In the genomic region with DNA sequence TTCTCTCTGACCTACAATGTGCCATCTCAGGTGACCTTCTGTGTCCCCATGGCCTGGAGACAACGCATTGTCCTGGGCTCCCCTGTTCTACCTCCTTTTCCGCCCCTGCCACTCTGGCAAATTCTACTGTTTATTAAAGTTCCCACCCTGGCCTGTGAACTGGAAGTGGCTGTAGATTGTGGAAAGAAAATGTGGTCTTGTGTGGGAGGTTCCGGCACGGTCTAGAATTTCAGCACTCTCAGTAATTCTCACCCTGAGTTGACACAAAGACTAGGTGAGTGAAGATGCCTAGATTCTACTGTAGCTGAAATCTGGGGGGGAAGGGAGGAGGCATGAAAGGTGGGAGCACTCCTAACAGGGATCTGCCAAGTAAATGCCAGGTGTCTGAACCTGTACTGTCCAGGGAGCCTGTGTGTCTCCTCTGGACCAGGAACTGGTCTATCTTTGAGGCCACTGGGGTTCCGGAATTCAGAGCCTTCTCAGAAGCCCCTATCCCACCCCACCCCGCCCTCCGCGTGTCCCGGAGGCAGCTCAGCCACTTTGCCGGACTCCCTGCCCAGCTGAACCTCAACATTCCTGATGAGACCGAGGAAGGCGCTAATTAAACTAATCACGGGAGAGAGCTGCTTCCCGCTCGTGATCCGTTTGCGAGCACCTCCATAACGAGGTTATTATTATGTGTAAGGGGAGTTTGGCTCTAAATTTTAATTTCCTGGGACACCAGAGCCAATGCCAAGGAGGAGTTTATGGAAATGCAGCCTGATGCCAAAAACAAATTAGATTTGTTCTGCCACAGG, we compare ENCODE assay signal across 19 mouse cellular contexts.
A peak's percentile ranks its signal among the peaks of the same experiment; 100 is the strongest.
DNase-seq lines count a peak whose midpoint lies in the region; ATAC-seq and TF ChIP-seq lines count a peak whose summit lies in the region.
"Had no signal": no experiment of that assay in that cellular context is flagged by ENCODE, and none has a peak within 500 bp of the region (broad histone marks: within the 10 kb centered on the region; RNA-seq: fewer than 3 reads in every experiment).

No protein-coding gene starts in this region.

- H3K4me3 ChIP-seq in intestine, embryonic 15.5 days (replicated peaks), result no peak overlapping the region
- no peak overlapping the region for H3K4me3 ChIP-seq in intestine, postnatal 0 days (ENCODE audit: low read depth, low read length)
- no peak overlapping the region for H3K4me3 ChIP-seq in lung, postnatal 0 days (ENCODE audit: low read depth, low read length)
- no peak overlapping the region for H3K4me3 ChIP-seq in liver, embryonic 11.5 days (ENCODE audit: low read depth, low read length)
- H3K4me3 ChIP-seq in stomach, embryonic 16.5 days (replicated peaks; ENCODE audit: low read length), result no peak overlapping the region
- H3K4me3 ChIP-seq in forebrain, embryonic 16.5 days (replicated peaks; ENCODE audit: low read length), result no peak overlapping the region
- no peak overlapping the region for H3K4me3 ChIP-seq in forebrain, embryonic 13.5 days
- H3K4me3 ChIP-seq: midbrain, embryonic 13.5 days had no signal

- TF ChIP-seq EP300 in lung, postnatal 0 days (IDR thresholded peaks at IDR 0.05), result no peak

- DNase-seq in lung, postnatal 0 days (ENCODE audit: low spot score), result no peak
- no peak for DNase-seq in lung, postnatal 4 days
- no peak for DNase-seq in liver, embryonic 11.5 days (ENCODE audit: low spot score)
- DNase-seq: cerebellum, adult 11 months; cerebellum, postnatal 25 days; gastrocnemius, postnatal 25 days; kidney, postnatal 25 days; layer of hippocampus, adult 9-11 months; right cerebral cortex, postnatal 14 days had no signal

- peak overlapping the region; percentile 36; the same call in 1 of the 2 replicates for H3K27ac ChIP-seq in intestine, embryonic 15.5 days
- no peak overlapping the region for H3K27ac ChIP-seq in intestine, postnatal 0 days (ENCODE audit: low read depth, low read length)
- peak overlapping the region; percentile 76 for H3K27ac ChIP-seq in lung, postnatal 0 days (ENCODE audit: low read length)
- H3K27ac ChIP-seq in liver, embryonic 11.5 days (ENCODE audit: low read depth, low read length), result peak overlapping the region; percentile 80
- peak overlapping the region; percentile 81 for H3K27ac ChIP-seq in stomach, embryonic 16.5 days (ENCODE audit: low read length)
- H3K27ac ChIP-seq in forebrain, embryonic 16.5 days (ENCODE audit: low read length), result no peak overlapping the region
- H3K27ac ChIP-seq in forebrain, embryonic 13.5 days, result no peak overlapping the region
- H3K27ac ChIP-seq: macrophage; midbrain, embryonic 13.5 days had no signal

- ATAC-seq in intestine, embryonic 15.5 days, result no peak
- ATAC-seq in intestine, postnatal 0 days, result no peak
- ATAC-seq in lung, postnatal 0 days, result no peak
- no peak for ATAC-seq in liver, embryonic 11.5 days (replicated peaks; ENCODE audit: low FRiP score)
- ATAC-seq in stomach, embryonic 16.5 days (ENCODE audit: insufficient read depth, low FRiP score), result no peak
- ATAC-seq in forebrain, embryonic 16.5 days, result no peak
- ATAC-seq in forebrain, embryonic 13.5 days, result no peak
- ATAC-seq: hindbrain, embryonic 16.5 days; midbrain, embryonic 13.5 days; Patski had no signal

- no peaks in the 10 kb centered on the region for H3K36me3 ChIP-seq in intestine, embryonic 15.5 days
- no peaks in the 10 kb centered on the region for H3K36me3 ChIP-seq in intestine, postnatal 0 days (ENCODE audit: control insufficient read depth, insufficient read depth)
- H3K36me3 ChIP-seq in lung, postnatal 0 days (ENCODE audit: insufficient read depth, low read length), result no peaks in the 10 kb centered on the region
- no peaks in the 10 kb centered on the region for H3K36me3 ChIP-seq in liver, embryonic 11.5 days (ENCODE audit: control insufficient read depth, insufficient read depth, low read length)
- no peaks in the 10 kb centered on the region for H3K36me3 ChIP-seq in stomach, embryonic 16.5 days (ENCODE audit: control insufficient read depth, insufficient read depth, low read length)
- no peaks in the 10 kb centered on the region for H3K36me3 ChIP-seq in forebrain, embryonic 16.5 days (ENCODE audit: control insufficient read depth, insufficient read depth)
- no peaks in the 10 kb centered on the region for H3K36me3 ChIP-seq in forebrain, embryonic 13.5 days (ENCODE audit: poor library complexity, severe bottlenecking)
- H3K36me3 ChIP-seq: midbrain, embryonic 13.5 days had no signal

- 62% methylated on average over 18 of the region's 18 CpGs for WGBS in intestine, embryonic 15.5 days
- WGBS in intestine, postnatal 0 days, result 63% methylated on average over 18 of the region's 18 CpGs
- 54% methylated on average over 18 of the region's 18 CpGs for WGBS in lung, postnatal 0 days
- 57% methylated on average over 18 of the region's 18 CpGs for WGBS in liver, embryonic 11.5 days
- 57% methylated on average over 18 of the region's 18 CpGs for WGBS in stomach, embryonic 16.5 days
- WGBS in forebrain, embryonic 16.5 days, result 42% methylated on average over 18 of the region's 18 CpGs
- WGBS in forebrain, embryonic 13.5 days, result 45% methylated on average over 18 of the region's 18 CpGs

- H3K9ac ChIP-seq in intestine, embryonic 15.5 days, result no peak overlapping the region
- no peak overlapping the region for H3K9ac ChIP-seq in intestine, postnatal 0 days (ENCODE audit: low read depth, low read length)
- H3K9ac ChIP-seq in lung, postnatal 0 days (replicated peaks; ENCODE audit: low read depth), result no peak overlapping the region
- no peak overlapping the region for H3K9ac ChIP-seq in liver, embryonic 11.5 days (ENCODE audit: low read depth, low read length)
- H3K9ac ChIP-seq in stomach, embryonic 16.5 days (ENCODE audit: low read length), result peak overlapping the region; percentile 12; the same call in 1 of the 2 replicates
- no peak overlapping the region for H3K9ac ChIP-seq in forebrain, embryonic 16.5 days (replicated peaks; ENCODE audit: low read depth, low read length)
- H3K9ac ChIP-seq in forebrain, embryonic 13.5 days, result no peak overlapping the region
- H3K9ac ChIP-seq: midbrain, embryonic 13.5 days had no signal

- no peak for TF ChIP-seq CTCF in intestine, postnatal 0 days (IDR thresholded peaks at IDR 0.05; ENCODE audit: low read depth)
- TF ChIP-seq CTCF in lung, postnatal 0 days (IDR thresholded peaks at IDR 0.05), result no peak

- H3K4me1 ChIP-seq in intestine, embryonic 15.5 days (replicated peaks), result 0 out of 2 replicates have a peak, but pooled peaks cover 3% of the 10 kb centered on the region
- H3K4me1 ChIP-seq in intestine, postnatal 0 days (replicated peaks; ENCODE audit: control insufficient read depth, insufficient read depth, low read length), result peaks cover 3% of the 10 kb centered on the region; the same call in 1 of the 2 replicates
- no peaks in the 10 kb centered on the region for H3K4me1 ChIP-seq in lung, postnatal 0 days (ENCODE audit: insufficient read depth, low read depth, low read length)
- H3K4me1 ChIP-seq in liver, embryonic 11.5 days (replicated peaks; ENCODE audit: control insufficient read depth, insufficient read depth, low read length), result peaks cover 10% of the 10 kb centered on the region
- no peaks in the 10 kb centered on the region; the same call in 1 of the 2 replicates for H3K4me1 ChIP-seq in stomach, embryonic 16.5 days (ENCODE audit: control insufficient read depth, insufficient read depth, low read length)
- no peaks in the 10 kb centered on the region for H3K4me1 ChIP-seq in forebrain, embryonic 16.5 days (replicated peaks; ENCODE audit: control insufficient read depth, insufficient read depth, low read length)
- H3K4me1 ChIP-seq in forebrain, embryonic 13.5 days, result 0 out of 2 replicates have a peak, but pooled peaks cover 7% of the 10 kb centered on the region
- H3K4me1 ChIP-seq: midbrain, embryonic 13.5 days had no signal

- no peak overlapping the region for H3K4me2 ChIP-seq in intestine, embryonic 15.5 days (replicated peaks)
- H3K4me2 ChIP-seq in intestine, postnatal 0 days (replicated peaks; ENCODE audit: low read depth), result no peak overlapping the region
- H3K4me2 ChIP-seq in lung, postnatal 0 days (replicated peaks; ENCODE audit: low read depth, low read length), result no peak overlapping the region
- H3K4me2 ChIP-seq in liver, embryonic 11.5 days, result peak overlapping the region; percentile 38
- H3K4me2 ChIP-seq in stomach, embryonic 16.5 days (ENCODE audit: low read depth, low read length), result no peak overlapping the region
- H3K4me2 ChIP-seq in forebrain, embryonic 16.5 days (ENCODE audit: low read length), result no peak overlapping the region
- H3K4me2 ChIP-seq in forebrain, embryonic 13.5 days, result no peak overlapping the region
- H3K4me2 ChIP-seq: heart, embryonic 11.5 days; midbrain, embryonic 13.5 days had no signal

- H3K9me3 ChIP-seq in intestine, embryonic 15.5 days, result no peaks in the 10 kb centered on the region
- no peaks in the 10 kb centered on the region for H3K9me3 ChIP-seq in intestine, postnatal 0 days (ENCODE audit: control insufficient read depth)
- no peaks in the 10 kb centered on the region for H3K9me3 ChIP-seq in lung, postnatal 0 days (ENCODE audit: low read length)
- H3K9me3 ChIP-seq in liver, embryonic 11.5 days (ENCODE audit: control insufficient read depth, low read length), result no peaks in the 10 kb centered on the region
- no peaks in the 10 kb centered on the region for H3K9me3 ChIP-seq in stomach, embryonic 16.5 days (replicated peaks; ENCODE audit: control insufficient read depth, low read length)
- no peaks in the 10 kb centered on the region for H3K9me3 ChIP-seq in forebrain, embryonic 16.5 days (ENCODE audit: control insufficient read depth, low read length)
- no peaks in the 10 kb centered on the region for H3K9me3 ChIP-seq in forebrain, embryonic 13.5 days (replicated peaks)
- H3K9me3 ChIP-seq: midbrain, embryonic 13.5 days had no signal

- H3K27me3 ChIP-seq in intestine, embryonic 15.5 days (replicated peaks), result no peaks in the 10 kb centered on the region
- H3K27me3 ChIP-seq in intestine, postnatal 0 days (replicated peaks; ENCODE audit: control insufficient read depth, insufficient read depth, low read length), result no peaks in the 10 kb centered on the region
- no peaks in the 10 kb centered on the region for H3K27me3 ChIP-seq in lung, postnatal 0 days (replicated peaks; ENCODE audit: insufficient read depth, low read length)
- H3K27me3 ChIP-seq in liver, embryonic 11.5 days (replicated peaks; ENCODE audit: control insufficient read depth, insufficient read depth, low read length), result no peaks in the 10 kb centered on the region
- H3K27me3 ChIP-seq in stomach, embryonic 16.5 days (ENCODE audit: control insufficient read depth, insufficient read depth, low read length), result no peaks in the 10 kb centered on the region
- no peaks in the 10 kb centered on the region for H3K27me3 ChIP-seq in forebrain, embryonic 16.5 days (replicated peaks; ENCODE audit: control insufficient read depth, insufficient read depth, low read length)
- H3K27me3 ChIP-seq in forebrain, embryonic 13.5 days, result peaks cover 2% of the 10 kb centered on the region; the same call in 1 of the 2 replicates
- H3K27me3 ChIP-seq: midbrain, embryonic 13.5 days; Patski had no signal

Comparison
In these comparisons a context has a peak if more than half of its experiments do, and no peak if none do; other contexts are left out.
1. H3K27ac ChIP-seq: peak in intestine, embryonic 15.5 days (single experiment), lung, postnatal 0 days (single experiment), liver, embryonic 11.5 days (single experiment) and stomach, embryonic 16.5 days (single experiment); none in intestine, postnatal 0 days (single experiment), forebrain, embryonic 16.5 days (single experiment) and forebrain, embryonic 13.5 days (single experiment).